Mouse (Mus musculus): ENCODE measurements at regions not wholly inside any gene's neighbourhood (a gene's known extent, or its start where the extent isn't known, plus 50 kb on each side); places are given as distances from the start of the nearest gene placed in this dataset.

DNA sequence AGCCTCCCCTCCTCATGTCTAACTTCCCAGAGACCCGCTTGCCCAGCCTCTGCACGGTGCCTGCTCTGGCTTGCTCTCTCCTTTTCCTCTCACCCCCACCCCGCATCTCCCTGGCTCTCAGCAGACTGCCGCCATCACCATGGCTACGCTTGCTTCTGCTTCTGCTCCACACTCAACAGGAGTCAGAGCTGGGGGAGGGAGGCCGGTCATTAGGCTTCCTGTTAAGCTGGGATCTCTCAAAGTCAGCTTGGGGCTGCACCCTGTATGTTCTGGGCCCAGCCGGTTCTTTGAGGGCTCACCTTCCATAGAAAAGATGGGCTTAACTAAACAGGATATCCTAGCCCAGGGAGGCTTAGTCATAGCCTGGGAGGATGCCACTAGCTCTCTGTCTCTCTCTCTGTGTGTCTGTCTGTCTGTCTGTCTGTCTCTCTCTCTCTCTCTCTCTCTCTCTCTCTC is 105.7 kb downstream of the Zfp706 start:
- TF ChIP-seq TAL1 (conservative IDR thresholded peaks at IDR 0.05; ENCODE audit: low read depth, low read length) (no peak), CTCF (IDR thresholded peaks at IDR 0.05; ENCODE audit: low read depth, low read length) (no peak), GATA1 (IDR thresholded peaks at IDR 0.05; ENCODE audit: borderline replicate concordance, low read length) (no peak), POLR2AphosphoS5 (IDR thresholded peaks at IDR 0.05; ENCODE audit: insufficient replicate concordance, low read depth, low read length) (no peak)
